Mouse (Mus musculus): Measurements from ENCODE around the gene Eef1a1.
"Not testable (repeated sequence)": the region's sequence is repeated elsewhere in the genome, so short reads cannot be mapped to it uniquely, and the experiment has no call there.

Eef1a1 gene

DNA sequence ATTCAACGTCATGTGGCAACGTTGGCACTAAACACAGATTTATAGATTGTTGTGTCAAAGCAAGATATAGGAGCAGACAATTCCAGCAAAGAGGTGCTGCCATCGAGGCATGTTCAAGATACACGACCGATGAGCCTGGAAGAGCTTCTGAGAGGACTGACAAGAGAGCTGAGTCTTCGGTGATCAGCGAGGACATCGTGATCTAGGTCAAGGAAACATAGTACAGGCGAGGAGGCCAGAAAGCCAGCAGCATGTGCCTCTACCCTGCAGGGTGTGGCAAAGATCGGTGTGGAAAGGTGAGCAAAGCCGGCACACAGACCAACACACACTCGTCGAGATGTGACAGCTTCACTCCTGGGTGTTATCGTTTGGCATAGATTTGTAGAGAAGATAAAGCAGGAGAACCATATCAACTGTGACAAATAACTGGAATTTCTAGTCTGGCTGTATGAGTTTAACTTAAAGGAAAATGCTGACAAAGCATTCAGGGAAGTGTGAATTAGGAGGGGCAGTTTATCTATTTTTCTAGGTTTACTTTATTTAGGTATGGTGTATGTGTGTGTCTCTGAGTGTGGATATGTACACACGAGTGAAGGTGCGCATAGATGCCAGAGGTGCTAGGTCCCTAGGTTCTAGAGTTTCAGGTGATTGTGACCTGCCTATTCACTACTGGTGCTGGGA lies 19.3 kb upstream of the Eef1a1 start:
- in situ Hi-C loops (cut with MboI), result no loop called here

GRCm38 (mm10) chr9:78506722-78507077 lies 17.7 kb upstream of the Eef1a1 start:
- in situ Hi-C loops (cut with MboI), result no loop called here

DNA sequence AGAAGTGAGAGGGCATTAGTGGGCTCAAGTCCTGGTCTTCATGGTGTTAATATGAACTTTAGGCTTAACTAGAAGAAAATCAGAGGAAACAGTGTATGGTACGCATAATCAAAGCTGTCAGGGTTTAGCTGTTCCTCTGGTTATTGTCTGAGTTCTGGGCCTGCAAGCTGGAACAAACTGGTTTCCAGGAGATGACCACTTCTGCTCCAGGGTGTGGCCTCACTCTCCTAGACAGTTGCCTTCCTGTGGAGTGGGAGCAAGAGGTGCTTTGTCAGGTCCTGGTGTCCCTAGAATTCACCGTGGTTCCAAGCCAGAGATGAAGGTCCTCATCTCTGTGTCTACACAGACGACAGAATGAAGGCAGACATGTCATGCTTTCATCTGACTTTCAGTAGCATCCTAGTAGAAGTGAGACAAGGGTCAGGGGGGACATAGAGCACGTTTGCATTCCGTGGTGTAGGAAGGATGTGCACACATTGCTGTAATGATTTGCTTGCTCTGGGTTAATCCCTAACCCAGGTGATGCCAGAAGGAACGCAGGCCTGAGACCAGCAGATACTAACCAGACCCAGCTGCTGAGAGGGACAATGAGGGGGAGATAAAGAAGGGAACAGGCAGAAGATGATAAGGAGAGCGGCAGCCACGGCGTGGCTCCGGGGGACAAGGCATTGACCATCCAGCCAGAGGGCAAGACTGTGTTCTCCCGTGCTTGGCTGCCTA lies 17.2 kb upstream of the Eef1a1 start:
- in situ Hi-C loops (cut with MboI), result no loop called here

- in situ Hi-C loops (cut with MboI), result no loop called here
Measured at GRCm38 (mm10) chr9:78505223-78505622, 16.3 kb upstream of the Eef1a1 start.

DNA sequence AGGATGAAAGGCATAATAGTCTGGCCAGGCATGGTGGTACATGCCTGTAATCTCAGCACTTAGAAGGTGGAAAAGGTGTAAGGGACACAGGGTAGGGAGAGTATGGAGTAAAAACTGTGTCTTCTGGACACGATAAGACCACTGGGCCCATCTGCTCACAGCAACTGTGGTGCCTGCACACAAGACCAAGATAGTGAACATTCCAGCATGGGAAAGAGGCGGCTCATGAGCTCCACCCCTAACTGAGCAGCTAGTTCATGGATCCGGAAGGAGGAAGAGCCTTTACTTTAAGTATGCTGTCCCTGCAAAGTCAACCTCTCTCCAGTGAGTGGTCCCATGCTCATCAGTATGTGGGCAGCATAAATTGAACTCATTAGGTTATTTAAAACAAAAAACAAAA lies 15.7 kb upstream of the Eef1a1 start:
- in situ Hi-C loops (cut with MboI), result no loop called here

DNA sequence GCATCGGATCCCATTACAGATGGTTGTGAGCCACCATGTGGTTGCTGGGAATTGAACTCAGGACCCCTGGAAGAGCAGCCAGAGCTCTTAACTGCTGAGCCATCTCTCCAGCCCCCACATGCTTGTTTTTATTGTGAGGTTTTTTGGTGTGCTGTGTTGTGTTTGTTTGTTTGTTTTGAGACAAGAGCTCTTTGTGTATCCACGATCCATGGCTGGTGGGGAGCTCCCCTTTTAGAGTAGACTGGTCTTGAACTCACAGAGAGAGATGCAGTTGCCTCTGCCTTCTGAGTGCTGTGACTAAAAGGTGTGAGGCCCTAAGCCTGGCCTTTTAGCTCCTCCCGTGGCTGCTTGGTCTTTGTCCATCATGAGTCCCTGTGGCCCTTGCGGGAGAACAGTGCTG lies 15.2 kb upstream of the Eef1a1 start:
- in situ Hi-C loops (cut with MboI), result no loop called here

GRCm38 (mm10) chr9:78503223-78504079 lies 14.5 kb upstream of the Eef1a1 start:
- in situ Hi-C loops (cut with MboI), result no loop called here

DNA sequence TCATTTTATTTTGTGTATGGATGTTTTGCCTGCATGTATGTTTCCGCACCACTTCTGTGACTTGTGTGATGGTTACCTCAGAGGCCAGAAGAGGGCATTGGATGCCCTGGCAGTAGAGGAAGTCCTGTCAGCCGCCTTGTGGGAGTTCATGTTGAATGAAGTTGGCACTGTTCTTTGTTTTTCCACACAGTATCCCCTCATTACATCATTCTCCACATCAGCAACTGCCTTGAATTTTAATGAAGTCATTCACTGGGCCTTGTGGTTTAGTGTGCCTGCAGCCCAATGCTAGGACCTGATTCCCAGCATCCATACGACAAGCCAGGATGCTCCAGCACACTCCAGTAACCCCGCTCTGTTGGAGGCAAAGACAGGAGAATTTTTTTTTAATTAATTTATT lies 12.3 kb upstream of the Eef1a1 start:
- in situ Hi-C loops (cut with MboI), result no loop called here

GRCm38 (mm10) chr9:78500386-78500785 lies 11.4 kb upstream of the Eef1a1 start:
- in situ Hi-C loops (cut with MboI), result no loop called here

DNA sequence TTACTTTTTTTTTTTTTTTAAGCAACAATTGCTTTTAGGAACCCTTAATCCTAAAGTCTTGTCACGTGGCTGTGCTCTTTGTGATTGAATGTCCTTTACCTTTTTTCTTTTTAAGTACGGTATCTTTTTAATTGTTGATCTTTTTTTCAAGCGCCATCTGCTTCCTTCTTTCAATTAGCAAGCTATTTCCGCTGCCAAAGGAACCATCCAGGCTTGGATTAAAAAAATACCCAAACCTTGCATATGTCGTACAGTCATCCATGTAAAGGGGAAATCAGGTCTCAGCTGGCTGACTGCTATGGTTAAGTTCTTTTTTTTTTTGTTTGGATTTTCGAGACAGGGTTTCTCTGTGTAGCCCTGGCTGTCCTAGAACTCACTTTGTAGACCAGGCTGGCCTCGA lies 4.2 kb upstream of the Eef1a1 start:
- in situ Hi-C loops (cut with MboI), result no loop called here

DNA sequence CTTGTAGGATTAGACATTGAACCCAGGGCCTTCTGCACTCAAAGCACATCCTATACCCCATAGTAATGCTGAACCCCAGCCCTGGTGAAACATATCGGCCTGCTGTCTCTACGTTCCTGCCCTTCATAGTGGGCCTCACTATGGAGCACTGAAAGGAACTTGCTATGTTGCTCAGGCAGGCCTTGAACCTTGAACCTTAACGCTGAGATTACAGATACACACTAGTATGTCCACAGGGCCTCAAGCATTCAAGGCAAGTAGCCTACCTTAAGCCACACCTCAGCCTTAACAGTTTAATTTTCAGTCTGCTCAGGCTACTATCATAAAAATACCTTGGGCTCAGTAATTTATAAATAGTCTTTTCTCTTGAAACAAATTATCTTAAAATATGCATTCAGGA lies 3.3 kb upstream of the Eef1a1 start:
- in situ Hi-C loops (cut with MboI), result no loop called here

- in situ Hi-C loops (cut with MboI), result no loop called here
Measured at GRCm38 (mm10) chr9:78491169-78491568, 2.2 kb upstream of the Eef1a1 start.

DNA sequence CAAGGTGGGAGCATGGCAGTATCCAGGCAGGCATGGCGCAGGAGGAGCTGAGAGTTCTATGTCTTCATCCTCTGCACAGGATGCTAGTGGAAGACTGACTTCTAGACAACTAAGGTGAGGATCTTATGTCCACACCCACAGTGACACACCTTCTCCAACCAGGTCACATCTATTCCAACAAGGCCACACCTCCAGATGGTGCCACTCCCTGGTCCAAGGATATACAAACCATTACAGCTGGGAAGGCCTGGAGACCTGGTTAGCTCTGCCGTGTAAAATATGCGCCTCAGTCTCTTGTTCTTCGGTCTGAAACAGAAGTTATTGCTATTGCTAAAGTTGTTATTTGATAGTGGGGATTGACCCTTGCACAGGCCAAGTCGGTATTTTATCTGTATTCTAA lies 930 bp downstream of the Eef1a1 start:
- in situ Hi-C loops (cut with MboI), result not testable (repeated sequence)

DNA sequence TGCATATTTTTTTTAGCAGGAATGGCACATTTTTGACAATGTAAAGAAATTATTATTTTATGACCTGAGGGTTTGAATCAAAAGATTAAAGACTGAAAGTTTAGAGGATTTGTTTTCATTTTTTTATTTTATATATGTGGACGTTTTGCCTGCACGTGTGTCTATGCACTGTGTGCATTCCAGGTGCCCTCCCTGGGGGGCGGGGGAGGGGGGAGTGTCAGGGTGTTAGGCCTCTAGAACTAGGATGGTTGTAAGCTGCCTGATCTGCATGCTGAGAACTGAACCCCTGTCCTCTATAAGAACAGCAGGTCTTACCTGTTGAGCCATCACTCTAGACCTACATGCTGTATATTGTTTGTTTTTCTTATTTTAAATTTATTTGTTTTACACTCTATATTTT lies 4.3 kb downstream of the Eef1a1 start:
- in situ Hi-C loops (cut with MboI), result no loop called here

GRCm38 (mm10) chr9:78482386-78482785 lies 6.6 kb downstream of the Eef1a1 start:
- in situ Hi-C loops (cut with MboI), result no loop called here

GRCm38 (mm10) chr9:78481423-78482331 lies 7.3 kb downstream of the Eef1a1 start:
- in situ Hi-C loops (cut with MboI), result no loop called here

- in situ Hi-C loops (cut with MboI), result no loop called here
Measured at GRCm38 (mm10) chr9:78480706-78481358, 8.1 kb downstream of the Eef1a1 start.

- in situ Hi-C loops (cut with MboI), result not testable (repeated sequence)
Measured at GRCm38 (mm10) chr9:78480227-78480626, 8.7 kb downstream of the Eef1a1 start.

GRCm38 (mm10) chr9:78479308-78479707 lies 9.6 kb downstream of the Eef1a1 start:
- in situ Hi-C loops (cut with MboI), result not testable (repeated sequence)

DNA sequence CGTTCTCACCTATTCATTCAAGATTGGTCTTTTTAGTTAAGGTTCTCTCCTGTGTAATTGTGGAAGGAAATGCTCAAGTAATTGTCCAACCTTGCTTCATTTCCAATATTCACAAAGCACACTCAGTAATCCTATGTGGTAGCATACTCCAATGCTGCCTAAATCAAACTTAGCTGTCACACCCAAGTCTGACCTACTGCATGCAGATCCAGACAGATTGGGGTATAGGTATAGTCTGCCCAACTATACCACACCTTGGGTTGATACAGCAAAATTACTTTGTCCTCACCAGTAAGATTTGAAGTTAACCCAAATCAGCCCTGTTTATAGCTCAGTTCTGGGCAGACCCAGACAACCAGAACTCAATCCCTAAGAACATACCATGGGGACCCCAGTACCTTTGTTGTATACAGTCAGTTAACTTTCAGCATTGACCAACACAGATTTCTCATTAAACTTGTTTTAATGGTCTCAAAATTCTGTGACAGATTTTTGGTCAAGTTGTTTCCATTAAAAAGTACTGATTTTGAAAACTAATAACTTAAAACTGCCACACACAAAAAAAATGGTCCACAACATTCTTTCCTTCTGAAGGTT lies 10.8 kb downstream of the Eef1a1 start:
- in situ Hi-C loops (cut with MboI), result not testable (repeated sequence)

DNA sequence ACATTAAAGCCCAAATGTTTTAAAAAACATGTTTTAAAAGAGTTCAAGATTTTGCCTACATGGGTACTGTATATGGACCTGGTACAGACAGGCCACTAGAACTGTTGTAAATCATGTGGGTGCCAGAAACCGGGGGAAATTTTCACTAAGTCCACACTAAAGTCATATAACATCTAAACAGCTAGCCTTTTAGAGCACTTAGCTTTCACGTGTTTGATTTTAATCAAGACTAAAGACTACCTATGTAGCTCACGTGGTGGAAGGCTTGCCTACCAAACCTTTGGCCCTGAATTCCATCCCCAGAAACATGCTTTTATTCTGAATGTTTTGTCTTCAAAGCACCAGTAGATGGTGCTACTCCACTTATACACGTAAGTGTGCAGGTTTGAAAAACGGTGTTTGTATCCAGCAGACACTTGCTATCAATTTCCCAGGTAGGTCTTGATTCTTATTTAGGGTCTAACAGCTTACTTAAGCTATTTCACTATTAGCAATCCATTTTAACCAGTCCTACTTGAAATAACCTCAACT lies 11.9 kb downstream of the Eef1a1 start:
- in situ Hi-C loops (cut with MboI), result no loop called here

Measured in mature B cell (primary cell).